Mouse (Mus musculus): Measurements from ENCODE around the gene Gatad1. TPM values are rescaled to one million over a fixed set of nuclear protein-coding genes. Genes with fewer than 3 reads are reported as not detected.
"Not testable (repeated sequence)": the region's sequence is repeated elsewhere in the genome, so short reads cannot be mapped to it uniquely, and the experiment has no call there.

Gene Gatad1
- polyA plus RNA-seq, 1 experiment from 2014 or later: 67.7 TPM

- no peaks in the 10 kb centered on the region for H3K9me3 ChIP-seq (replicated peaks)
- no peak overlapping the region for H3K27ac ChIP-seq (ENCODE audit: poor library complexity, severe bottlenecking)
- H3K9ac ChIP-seq: no peak overlapping the region
- WGBS: 70% methylated on average over 4 of the region's 4 CpGs
- ATAC-seq (ENCODE audit: insufficient number of reproducible peaks, low FRiP score): no peak
- H3K4me2 ChIP-seq: no peak overlapping the region
- no peak overlapping the region for H3K4me3 ChIP-seq
- H3K4me1 ChIP-seq (replicated peaks): 0 out of 2 replicates have a peak, but pooled peaks cover 5% of the 10 kb centered on the region
- peaks cover 38% of the 10 kb centered on the region for H3K36me3 ChIP-seq
- no peaks in the 10 kb centered on the region for H3K27me3 ChIP-seq (replicated peaks)
Observed at GRCm38 (mm10) chr5:3633951-3634350, 23.0 kb downstream of the Gatad1 start.

- no peak overlapping the region for H3K9ac ChIP-seq
- H3K9me3 ChIP-seq (replicated peaks): no peaks in the 10 kb centered on the region
- 0 out of 2 replicates have a peak, but pooled peaks cover 5% of the 10 kb centered on the region for H3K4me1 ChIP-seq (replicated peaks)
- no peak overlapping the region for H3K27ac ChIP-seq (ENCODE audit: poor library complexity, severe bottlenecking)
- no peaks in the 10 kb centered on the region for H3K27me3 ChIP-seq (replicated peaks)
- ATAC-seq (ENCODE audit: insufficient number of reproducible peaks, low FRiP score): no peak
- peaks cover 39% of the 10 kb centered on the region for H3K36me3 ChIP-seq
- no peak overlapping the region for H3K4me2 ChIP-seq
- 93% methylated on average over 13 of the region's 13 CpGs for WGBS
- H3K4me3 ChIP-seq: no peak overlapping the region
Observed at GRCm38 (mm10) chr5:3633315-3633714, 23.7 kb downstream of the Gatad1 start.

GRCm38 (mm10) chr5:3632285-3632684, 24.7 kb downstream of the Gatad1 start:
- Histone ChIP-seq H3K9ac (no peak overlapping the region), H3K4me2 (no peak overlapping the region), H3K27ac (ENCODE audit: poor library complexity, severe bottlenecking) (no peak overlapping the region), H3K27me3 (replicated peaks) (no peaks in the 10 kb centered on the region), H3K4me1 (replicated peaks) (0 out of 2 replicates have a peak, but pooled peaks cover 5% of the 10 kb centered on the region), H3K4me3 (no peak overlapping the region), H3K36me3 (peaks cover 36% of the 10 kb centered on the region), H3K9me3 (replicated peaks) (no peaks in the 10 kb centered on the region)
- ATAC-seq (ENCODE audit: insufficient number of reproducible peaks, low FRiP score): 0 out of 2 replicates have a peak, but pooled peaks have one; percentile 9
- WGBS: 61% methylated on average over 5 of the region's 5 CpGs

GRCm38 (mm10) chr5:3631512-3632271, 25.3 kb downstream of the Gatad1 start:
- Histone ChIP-seq H3K36me3 (peaks cover 40% of the 10 kb centered on the region), H3K9me3 (replicated peaks) (no peaks in the 10 kb centered on the region), H3K4me2 (no peak overlapping the region), H3K27ac (ENCODE audit: poor library complexity, severe bottlenecking) (no peak overlapping the region), H3K4me1 (replicated peaks) (0 out of 2 replicates have a peak, but pooled peaks cover 5% of the 10 kb centered on the region), H3K9ac (no peak overlapping the region), H3K4me3 (no peak overlapping the region), H3K27me3 (replicated peaks) (no peaks in the 10 kb centered on the region)
- ATAC-seq (ENCODE audit: insufficient number of reproducible peaks, low FRiP score): no peak
- 63% methylated on average over 16 of the region's 16 CpGs for WGBS

GRCm38 (mm10) chr5:3630055-3630454, 26.9 kb downstream of the Gatad1 start:
- Histone ChIP-seq H3K36me3 (peaks cover 47% of the 10 kb centered on the region), H3K4me1 (replicated peaks) (0 out of 2 replicates have a peak, but pooled peaks cover 5% of the 10 kb centered on the region), H3K27ac (ENCODE audit: poor library complexity, severe bottlenecking) (no peak overlapping the region), H3K9me3 (replicated peaks) (no peaks in the 10 kb centered on the region), H3K27me3 (replicated peaks) (no peaks in the 10 kb centered on the region), H3K4me2 (no peak overlapping the region), H3K4me3 (no peak overlapping the region), H3K9ac (no peak overlapping the region)
- WGBS: 86% methylated on average over 5 of the region's 5 CpGs
- no peak for ATAC-seq (ENCODE audit: insufficient number of reproducible peaks, low FRiP score)

- Histone ChIP-seq H3K9me3 (replicated peaks) (0 out of 2 replicates have a peak, but pooled peaks cover 2% of the 10 kb centered on the region), H3K36me3 (peaks cover 50% of the 10 kb centered on the region), H3K4me3 (no peak overlapping the region), H3K27me3 (replicated peaks) (no peaks in the 10 kb centered on the region), H3K4me1 (replicated peaks) (no peaks in the 10 kb centered on the region), H3K4me2 (no peak overlapping the region), H3K27ac (ENCODE audit: poor library complexity, severe bottlenecking) (no peak overlapping the region), H3K9ac (no peak overlapping the region)
- ATAC-seq (ENCODE audit: insufficient number of reproducible peaks, low FRiP score): no peak
- WGBS: 85% methylated on average over 7 of the region's 7 CpGs
Observed at GRCm38 (mm10) chr5:3620486-3620885, 36.5 kb downstream of the Gatad1 start.

GRCm38 (mm10) chr5:3611835-3612234, 45.1 kb downstream of the Gatad1 start:
- H3K36me3 ChIP-seq: peaks cover 52% of the 10 kb centered on the region

GRCm38 (mm10) chr5:3609241-3609640, 47.7 kb downstream of the Gatad1 start:
- no peak overlapping the region for H3K9ac ChIP-seq
- H3K36me3 ChIP-seq: peaks cover 53% of the 10 kb centered on the region
- WGBS: 91% methylated on average over 7 of the region's 7 CpGs
- H3K27ac ChIP-seq (ENCODE audit: poor library complexity, severe bottlenecking): no peak overlapping the region
- no peak for ATAC-seq (ENCODE audit: insufficient number of reproducible peaks, low FRiP score)
- no peaks in the 10 kb centered on the region for H3K27me3 ChIP-seq (replicated peaks)
- H3K9me3 ChIP-seq (replicated peaks): no peaks in the 10 kb centered on the region
- H3K4me1 ChIP-seq (replicated peaks): no peaks in the 10 kb centered on the region
- H3K4me3 ChIP-seq: no peak overlapping the region
- no peak overlapping the region for H3K4me2 ChIP-seq

More at GRCm38 (mm10) chr5:3611835-3612234, 45.1 kb downstream of the Gatad1 start:
- not testable (repeated sequence) for H3K27me3 ChIP-seq (replicated peaks); H3K27ac ChIP-seq (ENCODE audit: poor library complexity, severe bottlenecking); H3K9ac ChIP-seq; H3K4me1 ChIP-seq (replicated peaks); ATAC-seq (ENCODE audit: insufficient number of reproducible peaks, low FRiP score); H3K4me2 ChIP-seq; H3K9me3 ChIP-seq (replicated peaks); H3K4me3 ChIP-seq
- 88% methylated on average over 2 of the region's 2 CpGs for WGBS

GRCm38 (mm10) chr5:3607114-3607513, 49.9 kb downstream of the Gatad1 start:
- Histone ChIP-seq H3K4me1 (replicated peaks) (no peaks in the 10 kb centered on the region), H3K9ac (no peak overlapping the region), H3K9me3 (replicated peaks) (no peaks in the 10 kb centered on the region), H3K27me3 (replicated peaks) (no peaks in the 10 kb centered on the region), H3K27ac (ENCODE audit: poor library complexity, severe bottlenecking) (no peak overlapping the region), H3K4me3 (no peak overlapping the region), H3K36me3 (peaks cover 48% of the 10 kb centered on the region), H3K4me2 (no peak overlapping the region)
- ATAC-seq (ENCODE audit: insufficient number of reproducible peaks, low FRiP score): no peak
- WGBS: 91% methylated on average over 9 of the region's 9 CpGs

GRCm38 (mm10) chr5:3600790-3601189, 56.2 kb downstream of the Gatad1 start:
- H3K4me3 ChIP-seq: no peak overlapping the region
- H3K4me2 ChIP-seq: no peak overlapping the region
- H3K27ac ChIP-seq (ENCODE audit: poor library complexity, severe bottlenecking): no peak overlapping the region
- peaks cover 5% of the 10 kb centered on the region for H3K4me1 ChIP-seq (replicated peaks)
- H3K36me3 ChIP-seq: peaks cover 17% of the 10 kb centered on the region
- no peak overlapping the region for H3K9ac ChIP-seq
- 85% methylated on average over 3 of the region's 3 CpGs for WGBS
- no peak for ATAC-seq (ENCODE audit: insufficient number of reproducible peaks, low FRiP score)
- H3K27me3 ChIP-seq (replicated peaks): no peaks in the 10 kb centered on the region
- no peaks in the 10 kb centered on the region for H3K9me3 ChIP-seq (replicated peaks)

- Histone ChIP-seq H3K4me2 (no peak overlapping the region), H3K9me3 (replicated peaks) (no peaks in the 10 kb centered on the region), H3K4me3 (no peak overlapping the region), H3K27ac (ENCODE audit: poor library complexity, severe bottlenecking) (no peak overlapping the region), H3K27me3 (replicated peaks) (no peaks in the 10 kb centered on the region), H3K36me3 (peaks cover 12% of the 10 kb centered on the region), H3K4me1 (replicated peaks) (peaks cover 7% of the 10 kb centered on the region), H3K9ac (no peak overlapping the region)
- no peak for ATAC-seq (ENCODE audit: insufficient number of reproducible peaks, low FRiP score)
- 64% methylated on average over 1 of the region's 1 CpGs for WGBS
Observed at GRCm38 (mm10) chr5:3600298-3600697, 56.7 kb downstream of the Gatad1 start.

Data from heart, embryonic 12.5 days (tissue).